Mouse (Mus musculus) ES-Bruce4 (cell line): Measurements from ENCODE around the gene Kpnb1. TPM values are rescaled to one million over a fixed set of nuclear protein-coding genes. Genes with fewer than 3 reads are reported as not detected.

Experiments used
- H3K27ac ChIP-seq: 2 replicates; pipeline ENCODE4 v1.5.1; 2012; ENCODE audit warnings: low read length, inconsistent platforms; ENCODE audit not compliant: insufficient read depth
- H3K27me3 ChIP-seq: 2 replicates; pipeline ENCODE4 v1.6.1; 2012; ENCODE audit warnings: mild to moderate bottlenecking, low read length, inconsistent platforms; ENCODE audit not compliant: control insufficient read depth, poor library complexity, insufficient read depth, severe bottlenecking
- H3K36me3 ChIP-seq: 2 replicates; pipeline ENCODE4 v1.6.1; 2012; ENCODE audit warnings: inconsistent platforms, mild to moderate bottlenecking, low read length, moderate library complexity; ENCODE audit not compliant: control insufficient read depth, poor library complexity, insufficient read depth, severe bottlenecking
- H3K4me1 ChIP-seq: one replicate; pipeline ENCODE4 v1.8.1; 2011; ENCODE audit warnings: low read length; ENCODE audit not compliant: control insufficient read depth, insufficient read depth
- H3K4me3 ChIP-seq: 2 replicates; pipeline ENCODE4 v1.5.1; 2011; ENCODE audit warnings: low read depth, mild to moderate bottlenecking, low read length
- H3K9ac ChIP-seq: 2 replicates; pipeline ENCODE4 v1.6.1; 2012; ENCODE audit warnings: low read depth, mild to moderate bottlenecking, inconsistent platforms; ENCODE audit not compliant: poor library complexity, severe bottlenecking
- H3K9me3 ChIP-seq: replicated peaks from 2 replicates; pipeline ENCODE4 v1.6.1; 2012; ENCODE audit warnings: mild to moderate bottlenecking, low read length, inconsistent platforms; ENCODE audit not compliant: control insufficient read depth, poor library complexity, insufficient read depth, severe bottlenecking
- CTCF ChIP-seq: IDR thresholded peaks from one replicate; pipeline ENCODE4 v1.8.1; 2011; ENCODE audit warnings: low read depth, low read length
- EP300 ChIP-seq: IDR thresholded peaks from 2 replicates; pipeline ENCODE4 v1.6.1; 2011; ENCODE audit warnings: low read depth, low read length; ENCODE audit not compliant: insufficient read depth
- POLR2A ChIP-seq: IDR thresholded peaks from one replicate; pipeline ENCODE4 v1.8.1; 2011; ENCODE audit warnings: low read length; ENCODE audit not compliant: insufficient read depth
- polyA plus RNA-seq: library from polyadenylated mRNA; stranded (reverse); fragments of >200 nt; gene quantifications from 2 replicates; pipeline ENCODE4 v1.2.4, GENCODE M21; 2011; ENCODE audit warnings: low read depth; ENCODE audit not compliant: missing spikeins, insufficient read depth, insufficient read length

Kpnb1 gene
- polyA plus RNA-seq, 1 experiment, result 345 TPM

DNA sequence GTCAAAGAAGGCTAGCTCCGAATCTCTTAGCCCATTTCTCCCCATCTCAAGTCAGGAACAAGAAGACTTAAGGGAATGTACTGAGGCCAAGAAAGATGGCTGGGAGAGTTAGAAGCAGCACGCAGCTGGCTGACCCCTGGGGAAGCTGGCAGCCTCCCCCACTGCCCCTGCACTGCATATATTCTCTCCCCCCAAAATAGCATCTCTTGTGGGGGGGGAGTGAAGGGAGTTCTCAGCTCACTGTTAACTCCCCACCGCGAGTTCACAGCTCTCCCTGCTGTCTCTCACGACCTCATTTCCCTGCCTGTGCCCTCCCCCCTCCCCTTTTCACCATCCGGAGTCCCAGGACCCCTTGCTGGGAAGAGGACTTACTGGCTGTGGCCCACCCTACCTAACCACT lies 55.5 kb downstream of the Kpnb1 start:
- Histone ChIP-seq H3K4me1 (no peaks in the 10 kb centered on the region), H3K27me3 (no peaks in the 10 kb centered on the region), H3K4me3 (no peak overlapping the region), H3K9me3 (no peaks in the 10 kb centered on the region), H3K27ac (no peak overlapping the region), H3K9ac (no peak overlapping the region), H3K36me3 (no peaks in the 10 kb centered on the region)
- no peak for TF ChIP-seq CTCF

DNA sequence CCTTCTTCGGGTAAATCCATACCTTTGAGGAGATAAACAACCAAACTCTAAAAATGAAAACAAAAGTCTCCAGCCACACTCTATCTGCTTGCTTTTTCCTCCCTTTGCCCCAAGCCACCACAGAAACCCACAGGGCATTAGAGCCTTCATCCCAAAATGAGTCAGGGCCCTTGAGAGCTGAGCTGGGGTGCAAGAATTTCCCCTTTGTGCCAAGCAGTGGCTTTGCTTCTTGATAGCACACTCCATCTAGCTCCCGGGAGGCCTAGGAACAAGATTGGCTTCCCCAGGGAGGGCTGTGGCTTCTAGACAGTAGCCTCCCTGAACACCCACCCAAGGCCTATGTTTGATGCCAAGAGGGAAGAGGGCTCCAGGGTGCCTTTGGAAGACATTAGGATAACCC lies 56.0 kb downstream of the Kpnb1 start:
- Histone ChIP-seq H3K9me3 (no peaks in the 10 kb centered on the region), H3K27me3 (no peaks in the 10 kb centered on the region)

DNA sequence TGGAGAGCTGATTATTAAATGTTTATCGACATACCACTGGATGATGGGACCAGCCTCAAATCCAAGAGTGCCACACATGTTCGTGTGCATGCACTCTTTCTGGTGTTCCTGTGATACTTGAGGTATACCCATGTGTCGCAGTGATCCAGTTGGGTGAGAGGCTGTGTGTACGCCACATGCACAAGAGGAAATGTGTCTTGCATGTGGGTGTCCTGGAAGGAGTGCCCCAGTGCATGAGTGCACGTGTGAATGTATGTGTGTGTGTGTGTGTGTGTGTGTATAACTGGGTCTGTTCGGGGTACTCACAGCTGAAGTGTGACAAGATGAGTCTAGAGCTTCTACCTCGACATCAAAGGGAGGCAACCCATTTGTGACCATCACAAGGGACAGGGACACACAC lies 57.4 kb downstream of the Kpnb1 start:
- Histone ChIP-seq H3K27me3 (no peaks in the 10 kb centered on the region), H3K9ac (no peak overlapping the region)
- no peak for TF ChIP-seq CTCF
- TF ChIP-seq POLR2A, result no peak
- TF ChIP-seq EP300, result no peak

More for the DNA sequence above, 56.0 kb downstream of the Kpnb1 start:
- no peaks in the 10 kb centered on the region for H3K4me1 ChIP-seq
- TF ChIP-seq POLR2A, result no peak
- TF ChIP-seq CTCF, result no peak
- TF ChIP-seq EP300, result no peak
- H3K36me3 ChIP-seq, result no peaks in the 10 kb centered on the region
- no peak overlapping the region for H3K4me3 ChIP-seq
- no peak overlapping the region for H3K27ac ChIP-seq
- H3K9ac ChIP-seq, result no peak overlapping the region

DNA sequence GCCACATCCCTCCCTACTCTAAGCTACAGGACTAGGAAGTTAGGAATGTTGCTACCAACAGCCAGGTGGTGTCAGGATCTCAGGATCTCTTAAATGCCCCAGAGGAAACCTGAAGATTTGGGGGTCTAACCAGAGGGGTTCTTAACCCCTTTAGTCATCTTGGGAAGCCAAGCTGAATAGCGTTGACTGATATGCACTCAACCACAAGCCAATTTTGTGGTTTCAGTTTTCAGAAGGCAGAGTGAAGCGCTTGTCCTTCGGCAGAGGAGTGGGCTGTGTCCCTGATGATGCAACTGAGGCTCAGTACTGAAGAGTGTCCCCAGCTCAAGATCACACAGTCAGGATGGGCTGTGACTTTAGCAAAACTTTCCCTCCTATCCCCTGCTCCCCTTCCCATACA lies 58.7 kb downstream of the Kpnb1 start:
- Histone ChIP-seq H3K4me1 (no peaks in the 10 kb centered on the region), H3K27me3 (no peaks in the 10 kb centered on the region)
- TF ChIP-seq CTCF, result no peak
- no peak for TF ChIP-seq POLR2A
- TF ChIP-seq EP300, result no peak

More for the DNA sequence above, 57.4 kb downstream of the Kpnb1 start:
- Histone ChIP-seq H3K4me1 (no peaks in the 10 kb centered on the region), H3K4me3 (no peak overlapping the region), H3K9me3 (no peaks in the 10 kb centered on the region), H3K27ac (no peak overlapping the region), H3K36me3 (no peaks in the 10 kb centered on the region)

DNA sequence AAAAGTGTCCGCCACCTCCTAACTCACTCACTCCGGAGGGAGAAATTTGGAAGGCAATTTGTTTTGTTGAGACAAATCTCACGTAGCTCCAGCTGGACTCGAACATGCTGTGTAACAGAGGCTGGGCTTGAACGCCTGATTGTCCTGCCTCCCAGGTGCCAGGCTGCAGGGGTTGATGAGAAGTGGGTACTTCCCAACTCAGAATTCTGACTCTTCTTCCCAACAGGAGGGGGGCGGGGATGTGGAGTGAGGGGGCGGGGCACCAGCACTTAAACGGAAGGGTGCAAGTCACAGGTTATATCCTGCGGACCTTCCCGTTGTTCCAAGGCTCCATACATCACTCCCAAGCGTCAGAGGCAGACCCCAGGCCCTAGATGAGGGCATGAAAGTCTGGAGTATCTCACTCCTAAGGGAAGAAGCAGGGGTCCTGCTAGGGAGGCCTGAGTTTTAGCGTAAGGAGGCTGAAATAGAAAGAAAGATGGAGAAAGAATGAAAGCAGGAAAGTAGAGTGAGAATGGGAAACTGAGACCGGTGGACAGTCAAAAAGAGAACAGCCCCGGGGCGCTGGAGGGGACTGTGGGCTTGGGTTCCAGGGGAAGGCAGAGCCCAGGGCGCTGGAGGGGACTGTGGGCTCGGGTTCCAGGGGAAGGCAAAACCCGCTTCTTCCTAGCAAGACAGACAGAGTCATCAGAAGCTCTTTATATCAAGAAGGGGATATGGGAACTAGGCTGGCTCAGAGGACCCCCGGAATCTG lies 60.0 kb downstream of the Kpnb1 start:
- H3K4me1 ChIP-seq, result no peaks in the 10 kb centered on the region
- H3K36me3 ChIP-seq, result no peaks in the 10 kb centered on the region
- no peaks in the 10 kb centered on the region for H3K27me3 ChIP-seq
- H3K4me3 ChIP-seq, result peak overlapping the region; percentile 63
- no peak overlapping the region for H3K27ac ChIP-seq
- H3K9me3 ChIP-seq, result no peaks in the 10 kb centered on the region
- peak overlapping the region; percentile 66; the same call in 1 of the 2 replicates for H3K9ac ChIP-seq
- TF ChIP-seq CTCF, result no peak
- TF ChIP-seq EP300, result no peak
- TF ChIP-seq POLR2A, result no peak

More for the DNA sequence above, 58.7 kb downstream of the Kpnb1 start:
- H3K9me3 ChIP-seq, result no peaks in the 10 kb centered on the region
- no peaks in the 10 kb centered on the region for H3K36me3 ChIP-seq
- H3K27ac ChIP-seq, result no peak overlapping the region
- H3K9ac ChIP-seq, result no peak overlapping the region
- H3K4me3 ChIP-seq, result no peak overlapping the region

DNA sequence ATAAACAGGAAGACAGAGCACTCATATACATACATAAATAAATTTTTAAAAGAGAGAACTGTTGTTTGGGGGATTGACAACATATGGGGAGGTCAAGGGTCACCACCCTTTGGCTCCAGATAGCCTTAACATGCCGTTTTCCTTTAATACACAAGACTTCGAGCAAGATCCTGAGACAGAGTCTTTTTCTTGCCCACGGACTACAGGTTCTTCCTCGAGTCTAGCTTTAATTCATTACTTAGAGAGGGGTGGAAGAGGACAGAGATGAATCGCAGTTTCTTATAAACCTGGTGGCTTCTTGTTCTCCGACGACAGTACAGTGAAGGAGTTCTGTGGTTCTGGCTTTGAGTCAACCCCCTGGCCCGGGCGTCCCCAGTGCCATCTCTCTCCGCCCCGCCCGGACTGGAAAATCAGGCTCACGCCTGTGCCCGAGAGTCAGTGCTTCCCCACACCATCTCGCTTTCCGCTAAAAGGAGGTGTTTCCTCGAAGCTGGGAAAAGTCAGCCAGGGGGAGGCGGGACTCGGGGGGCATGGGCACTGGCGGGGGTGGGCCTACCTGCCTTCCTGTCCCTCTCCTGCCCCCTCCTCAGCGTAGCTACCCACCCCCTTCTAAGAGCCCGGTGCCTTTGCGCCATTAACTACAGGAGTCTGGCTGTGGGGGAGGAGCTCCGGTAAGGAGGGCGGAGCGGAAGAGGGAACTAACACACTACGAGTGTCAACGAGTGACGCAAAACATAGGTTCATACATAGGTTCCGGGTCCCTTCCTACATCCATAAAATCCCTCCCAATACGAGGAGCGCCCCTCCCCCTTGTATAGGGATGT lies 60.8 kb downstream of the Kpnb1 start:
- H3K4me3 ChIP-seq, result peak overlapping the region; percentile 63
- no peaks in the 10 kb centered on the region for H3K9me3 ChIP-seq
- no peaks in the 10 kb centered on the region for H3K27me3 ChIP-seq
- no peak for TF ChIP-seq POLR2A
- TF ChIP-seq CTCF, result no peak
- TF ChIP-seq EP300, result no peak
- H3K36me3 ChIP-seq, result no peaks in the 10 kb centered on the region
- H3K27ac ChIP-seq, result no peak overlapping the region
- H3K4me1 ChIP-seq, result no peaks in the 10 kb centered on the region
- H3K9ac ChIP-seq, result peak overlapping the region; percentile 66
